Mouse (Mus musculus): ENCODE measurements around the gene Nfam1. TPM values are rescaled to one million over a fixed set of nuclear protein-coding genes. Genes with fewer than 3 reads are reported as not detected.
A peak's percentile ranks its signal among the peaks of the same experiment; 100 is the strongest.

Nfam1 gene
- polyA plus RNA-seq, 1 experiment from 2014 or later = 1.2 TPM

- H3K4me3 ChIP-seq (ENCODE audit: low read depth, low read length) = no peak overlapping the region
- no peak for ATAC-seq
- H3K9ac ChIP-seq (ENCODE audit: low read depth, low read length) = no peak overlapping the region
- H3K9me3 ChIP-seq (ENCODE audit: control insufficient read depth) = no peaks in the 10 kb centered on the region
- no peak overlapping the region for H3K27ac ChIP-seq (ENCODE audit: low read depth, low read length)
- WGBS = 81% methylated on average over 13 of the region's 13 CpGs
- H3K36me3 ChIP-seq (ENCODE audit: control insufficient read depth, insufficient read depth) = no peaks in the 10 kb centered on the region
- no peaks in the 10 kb centered on the region; the same call in 1 of the 2 replicates for H3K4me1 ChIP-seq (replicated peaks; ENCODE audit: control insufficient read depth, insufficient read depth, low read length)
- no peak for TF ChIP-seq CTCF (IDR thresholded peaks at IDR 0.05; ENCODE audit: low read depth)
- H3K4me2 ChIP-seq (replicated peaks; ENCODE audit: low read depth) = no peak overlapping the region
- peaks cover 10% of the 10 kb centered on the region; the same call in 1 of the 2 replicates for H3K27me3 ChIP-seq (replicated peaks; ENCODE audit: control insufficient read depth, insufficient read depth, low read length)
These were observed 40.9 kb downstream of the Nfam1 start for GRCm38 (mm10) chr15:82992079-82992783.

GRCm38 (mm10) chr15:82989190-82989704 is 43.9 kb downstream of the Nfam1 start:
- no peak overlapping the region for H3K4me3 ChIP-seq (ENCODE audit: low read depth, low read length)
- no peak overlapping the region for H3K27ac ChIP-seq (ENCODE audit: low read depth, low read length)
- no peak overlapping the region for H3K9ac ChIP-seq (ENCODE audit: low read depth, low read length)
- H3K36me3 ChIP-seq (ENCODE audit: control insufficient read depth, insufficient read depth) = no peaks in the 10 kb centered on the region
- TF ChIP-seq CTCF (IDR thresholded peaks at IDR 0.05; ENCODE audit: low read depth) = 0 out of 2 replicates have a peak, but pooled peaks have one; percentile 7
- whole genome bisulfite sequencing = 76% methylated on average over 6 of the region's 6 CpGs
- ATAC-seq = no peak
- H3K4me1 ChIP-seq (replicated peaks; ENCODE audit: control insufficient read depth, insufficient read depth, low read length) = no peaks in the 10 kb centered on the region; the same call in 1 of the 2 replicates
- peaks cover 13% of the 10 kb centered on the region; the same call in 1 of the 2 replicates for H3K27me3 ChIP-seq (replicated peaks; ENCODE audit: control insufficient read depth, insufficient read depth, low read length)
- H3K4me2 ChIP-seq (replicated peaks; ENCODE audit: low read depth) = no peak overlapping the region
- H3K9me3 ChIP-seq (ENCODE audit: control insufficient read depth) = no peaks in the 10 kb centered on the region

GRCm38 (mm10) chr15:82987732-82988112 is 45.4 kb downstream of the Nfam1 start, which contains the start of gene Tcf20:
Tcf20 (minus strand) TSS chr15:82987872.
- Histone ChIP-seq H3K4me1 (replicated peaks; ENCODE audit: control insufficient read depth, insufficient read depth, low read length) (no peaks in the 10 kb centered on the region; the same call in 1 of the 2 replicates), H3K4me3 (ENCODE audit: low read depth, low read length) (peak within 1 kb of the TSS; percentile 39), H3K36me3 (ENCODE audit: control insufficient read depth, insufficient read depth) (no peaks in the 10 kb centered on the region), H3K9me3 (ENCODE audit: control insufficient read depth) (no peaks in the 10 kb centered on the region), H3K4me2 (replicated peaks; ENCODE audit: low read depth) (peak within 1 kb of the TSS; percentile 89), H3K9ac (ENCODE audit: low read depth, low read length) (peak within 1 kb of the TSS; percentile 8; the same call in 1 of the 2 replicates), H3K27ac (ENCODE audit: low read depth, low read length) (no peak within 1 kb of the TSS), H3K27me3 (replicated peaks; ENCODE audit: control insufficient read depth, insufficient read depth, low read length) (peaks cover 13% of the 10 kb centered on the region; the same call in 1 of the 2 replicates)
- 1% methylated on average over 20 of the region's 20 CpGs for WGBS
- no peak for TF ChIP-seq CTCF (IDR thresholded peaks at IDR 0.05; ENCODE audit: low read depth)
- ATAC-seq = peak; percentile 74; the same call in 1 of the 2 replicates

GRCm38 (mm10) chr15:82987014-82987731 is 45.9 kb downstream of the Nfam1 start:
- Histone ChIP-seq H3K9me3 (ENCODE audit: control insufficient read depth) (no peaks in the 10 kb centered on the region), H3K4me2 (replicated peaks; ENCODE audit: low read depth) (peak overlapping the region; percentile 89), H3K36me3 (ENCODE audit: control insufficient read depth, insufficient read depth) (no peaks in the 10 kb centered on the region), H3K27ac (ENCODE audit: low read depth, low read length) (no peak overlapping the region), H3K9ac (ENCODE audit: low read depth, low read length) (peak overlapping the region; percentile 8; the same call in 1 of the 2 replicates), H3K4me3 (ENCODE audit: low read depth, low read length) (peak overlapping the region; percentile 39), H3K4me1 (replicated peaks; ENCODE audit: control insufficient read depth, insufficient read depth, low read length) (no peaks in the 10 kb centered on the region; the same call in 1 of the 2 replicates), H3K27me3 (replicated peaks; ENCODE audit: control insufficient read depth, insufficient read depth, low read length) (peaks cover 13% of the 10 kb centered on the region; the same call in 1 of the 2 replicates)
- no peak for ATAC-seq
- no peak for TF ChIP-seq CTCF (IDR thresholded peaks at IDR 0.05; ENCODE audit: low read depth)
- 2% methylated on average over 38 of the region's 38 CpGs for WGBS

- H3K4me3 ChIP-seq (ENCODE audit: low read depth, low read length) = no peak overlapping the region
- TF ChIP-seq CTCF (IDR thresholded peaks at IDR 0.05; ENCODE audit: low read depth) = no peak
- WGBS = 71% methylated on average over 7 of the region's 7 CpGs
- no peaks in the 10 kb centered on the region for H3K9me3 ChIP-seq (ENCODE audit: control insufficient read depth)
- H3K27me3 ChIP-seq (replicated peaks; ENCODE audit: control insufficient read depth, insufficient read depth, low read length) = peaks cover 15% of the 10 kb centered on the region
- no peak overlapping the region for H3K27ac ChIP-seq (ENCODE audit: low read depth, low read length)
- H3K4me1 ChIP-seq (replicated peaks; ENCODE audit: control insufficient read depth, insufficient read depth, low read length) = no peaks in the 10 kb centered on the region; the same call in 1 of the 2 replicates
- H3K36me3 ChIP-seq (ENCODE audit: control insufficient read depth, insufficient read depth) = no peaks in the 10 kb centered on the region
- H3K4me2 ChIP-seq (replicated peaks; ENCODE audit: low read depth) = no peak overlapping the region
- H3K9ac ChIP-seq (ENCODE audit: low read depth, low read length) = no peak overlapping the region
- no peak for ATAC-seq
These were observed 48.5 kb downstream of the Nfam1 start for GRCm38 (mm10) chr15:82984574-82984973.

- WGBS = 57% methylated on average over 4 of the region's 4 CpGs
- ATAC-seq = no peak
- H3K27me3 ChIP-seq (replicated peaks; ENCODE audit: control insufficient read depth, insufficient read depth, low read length) = peaks cover 11% of the 10 kb centered on the region
- no peak overlapping the region for H3K27ac ChIP-seq (ENCODE audit: low read depth, low read length)
- H3K4me1 ChIP-seq (replicated peaks; ENCODE audit: control insufficient read depth, insufficient read depth, low read length) = no peaks in the 10 kb centered on the region; the same call in 1 of the 2 replicates
- H3K4me2 ChIP-seq (replicated peaks; ENCODE audit: low read depth) = no peak overlapping the region
- no peaks in the 10 kb centered on the region for H3K36me3 ChIP-seq (ENCODE audit: control insufficient read depth, insufficient read depth)
- no peak overlapping the region for H3K9ac ChIP-seq (ENCODE audit: low read depth, low read length)
- no peaks in the 10 kb centered on the region for H3K9me3 ChIP-seq (ENCODE audit: control insufficient read depth)
- TF ChIP-seq CTCF (IDR thresholded peaks at IDR 0.05; ENCODE audit: low read depth) = no peak
- H3K4me3 ChIP-seq (ENCODE audit: low read depth, low read length) = no peak overlapping the region
These were observed 49.0 kb downstream of the Nfam1 start for GRCm38 (mm10) chr15:82984097-82984496.

Measured in intestine, postnatal 0 days (tissue).